Mouse (Mus musculus): Measurements from ENCODE around the gene Shmt2. TPM values are rescaled to one million over a fixed set of nuclear protein-coding genes. Genes with fewer than 3 reads are reported as not detected.

Gene Shmt2
- polyA plus RNA-seq, 1 experiment, result 12.7 TPM

- TF ChIP-seq CTCF (IDR thresholded peaks at IDR 0.05; ENCODE audit: control insufficient read depth, insufficient read depth, insufficient replicate concordance, low read depth, low read length) (no peak), POLR2A (IDR thresholded peaks at IDR 0.05; ENCODE audit: control insufficient read depth, low read depth, low read length) (no peak)
- peak overlapping the region; percentile 82 for H3K4me3 ChIP-seq (ENCODE audit: control insufficient read depth, low read depth, low read length)
- H3K36me3 ChIP-seq (ENCODE audit: control insufficient read depth, insufficient read depth, low read length), result no peaks in the 10 kb centered on the region
- no peak overlapping the region for H3K27ac ChIP-seq (ENCODE audit: control insufficient read depth, insufficient read depth, low read depth, low read length)
- peaks cover 3% of the 10 kb centered on the region; the same call in 1 of the 2 replicates for H3K27me3 ChIP-seq (ENCODE audit: control insufficient read depth, insufficient read depth, low read length)
- H3K4me1 ChIP-seq (ENCODE audit: control insufficient read depth, insufficient read depth, low read length), result peaks cover 19% of the 10 kb centered on the region
These were observed 598 bp downstream of the Shmt2 start for GRCm38 (mm10) chr10:127521611-127522080.

GRCm38 (mm10) chr10:127520714-127521357, 1.4 kb downstream of the Shmt2 start:
- Histone ChIP-seq H3K27me3 (ENCODE audit: control insufficient read depth, insufficient read depth, low read length) (peaks cover 3% of the 10 kb centered on the region; the same call in 1 of the 2 replicates), H3K27ac (ENCODE audit: control insufficient read depth, insufficient read depth, low read depth, low read length) (no peak overlapping the region), H3K36me3 (ENCODE audit: control insufficient read depth, insufficient read depth, low read length) (no peaks in the 10 kb centered on the region), H3K4me1 (ENCODE audit: control insufficient read depth, insufficient read depth, low read length) (peaks cover 27% of the 10 kb centered on the region), H3K4me3 (ENCODE audit: control insufficient read depth, low read depth, low read length) (no peak overlapping the region)
- TF ChIP-seq CTCF (IDR thresholded peaks at IDR 0.05; ENCODE audit: control insufficient read depth, insufficient read depth, insufficient replicate concordance, low read depth, low read length), result no peak
- no peak for TF ChIP-seq POLR2A (IDR thresholded peaks at IDR 0.05; ENCODE audit: control insufficient read depth, low read depth, low read length)

- TF ChIP-seq CTCF (IDR thresholded peaks at IDR 0.05; ENCODE audit: control insufficient read depth, insufficient read depth, insufficient replicate concordance, low read depth, low read length), result no peak
- TF ChIP-seq POLR2A (IDR thresholded peaks at IDR 0.05; ENCODE audit: control insufficient read depth, low read depth, low read length), result no peak
- no peaks in the 10 kb centered on the region for H3K36me3 ChIP-seq (ENCODE audit: control insufficient read depth, insufficient read depth, low read length)
- H3K27ac ChIP-seq (ENCODE audit: control insufficient read depth, insufficient read depth, low read depth, low read length), result no peak overlapping the region
- H3K27me3 ChIP-seq (ENCODE audit: control insufficient read depth, insufficient read depth, low read length), result no peaks in the 10 kb centered on the region
- no peak overlapping the region for H3K4me3 ChIP-seq (ENCODE audit: control insufficient read depth, low read depth, low read length)
- peaks cover 35% of the 10 kb centered on the region for H3K4me1 ChIP-seq (ENCODE audit: control insufficient read depth, insufficient read depth, low read length)
These were observed 2.1 kb downstream of the Shmt2 start for GRCm38 (mm10) chr10:127519903-127520713.

GRCm38 (mm10) chr10:127519041-127519701, 3.1 kb downstream of the Shmt2 start:
- no peaks in the 10 kb centered on the region for H3K27me3 ChIP-seq (ENCODE audit: control insufficient read depth, insufficient read depth, low read length)
- TF ChIP-seq CTCF (IDR thresholded peaks at IDR 0.05; ENCODE audit: control insufficient read depth, insufficient read depth, insufficient replicate concordance, low read depth, low read length), result no peak
- no peak for TF ChIP-seq POLR2A (IDR thresholded peaks at IDR 0.05; ENCODE audit: control insufficient read depth, low read depth, low read length)
- H3K4me1 ChIP-seq (ENCODE audit: control insufficient read depth, insufficient read depth, low read length), result peaks cover 41% of the 10 kb centered on the region

GRCm38 (mm10) chr10:127517941-127518340, 4.3 kb downstream of the Shmt2 start:
- no peak overlapping the region for H3K27ac ChIP-seq (ENCODE audit: control insufficient read depth, insufficient read depth, low read depth, low read length)
- no peak overlapping the region for H3K4me3 ChIP-seq (ENCODE audit: control insufficient read depth, low read depth, low read length)
- H3K36me3 ChIP-seq (ENCODE audit: control insufficient read depth, insufficient read depth, low read length), result no peaks in the 10 kb centered on the region
- H3K4me1 ChIP-seq (ENCODE audit: control insufficient read depth, insufficient read depth, low read length), result peaks cover 51% of the 10 kb centered on the region
- H3K27me3 ChIP-seq (ENCODE audit: control insufficient read depth, insufficient read depth, low read length), result no peaks in the 10 kb centered on the region
- no peak for TF ChIP-seq POLR2A (IDR thresholded peaks at IDR 0.05; ENCODE audit: control insufficient read depth, low read depth, low read length)

More at GRCm38 (mm10) chr10:127519041-127519701, 3.1 kb downstream of the Shmt2 start:
- H3K36me3 ChIP-seq (ENCODE audit: control insufficient read depth, insufficient read depth, low read length), result no peaks in the 10 kb centered on the region
- H3K27ac ChIP-seq (ENCODE audit: control insufficient read depth, insufficient read depth, low read depth, low read length), result no peak overlapping the region
- no peak overlapping the region for H3K4me3 ChIP-seq (ENCODE audit: control insufficient read depth, low read depth, low read length)

GRCm38 (mm10) chr10:127516576-127517260, 5.5 kb downstream of the Shmt2 start:
- H3K27me3 ChIP-seq (ENCODE audit: control insufficient read depth, insufficient read depth, low read length), result no peaks in the 10 kb centered on the region
- H3K27ac ChIP-seq (ENCODE audit: control insufficient read depth, insufficient read depth, low read depth, low read length), result peak overlapping the region; percentile 72
- H3K4me3 ChIP-seq (ENCODE audit: control insufficient read depth, low read depth, low read length), result peak overlapping the region; percentile 82
- peaks cover 56% of the 10 kb centered on the region for H3K4me1 ChIP-seq (ENCODE audit: control insufficient read depth, insufficient read depth, low read length)
- H3K36me3 ChIP-seq (ENCODE audit: control insufficient read depth, insufficient read depth, low read length), result no peaks in the 10 kb centered on the region
- no peak for TF ChIP-seq POLR2A (IDR thresholded peaks at IDR 0.05; ENCODE audit: control insufficient read depth, low read depth, low read length)
- no peak for TF ChIP-seq CTCF (IDR thresholded peaks at IDR 0.05; ENCODE audit: control insufficient read depth, insufficient read depth, insufficient replicate concordance, low read depth, low read length)

Measured in testis, adult 2 months (tissue).